Mouse (Mus musculus) gastrocnemius, postnatal 10 days (tissue): Measurements from ENCODE around the gene Trpv4. TPM values are rescaled to one million over a fixed set of nuclear protein-coding genes. Genes with fewer than 3 reads are reported as not detected.

Experiments used
- DNase-seq: peaks from one replicate; pipeline ENCODE4 v3.0.0; 2021; ENCODE audit warnings: mixed read lengths
- total RNA-seq, 2 experiments: library from RNA; stranded (reverse); gene quantifications; 2 replicates each; pipeline ENCODE4 v1.2.3; 2021

Gene Trpv4
- total RNA-seq, 2 experiments from 2014 or later: 2.1 to 2.5 TPM

DNA sequence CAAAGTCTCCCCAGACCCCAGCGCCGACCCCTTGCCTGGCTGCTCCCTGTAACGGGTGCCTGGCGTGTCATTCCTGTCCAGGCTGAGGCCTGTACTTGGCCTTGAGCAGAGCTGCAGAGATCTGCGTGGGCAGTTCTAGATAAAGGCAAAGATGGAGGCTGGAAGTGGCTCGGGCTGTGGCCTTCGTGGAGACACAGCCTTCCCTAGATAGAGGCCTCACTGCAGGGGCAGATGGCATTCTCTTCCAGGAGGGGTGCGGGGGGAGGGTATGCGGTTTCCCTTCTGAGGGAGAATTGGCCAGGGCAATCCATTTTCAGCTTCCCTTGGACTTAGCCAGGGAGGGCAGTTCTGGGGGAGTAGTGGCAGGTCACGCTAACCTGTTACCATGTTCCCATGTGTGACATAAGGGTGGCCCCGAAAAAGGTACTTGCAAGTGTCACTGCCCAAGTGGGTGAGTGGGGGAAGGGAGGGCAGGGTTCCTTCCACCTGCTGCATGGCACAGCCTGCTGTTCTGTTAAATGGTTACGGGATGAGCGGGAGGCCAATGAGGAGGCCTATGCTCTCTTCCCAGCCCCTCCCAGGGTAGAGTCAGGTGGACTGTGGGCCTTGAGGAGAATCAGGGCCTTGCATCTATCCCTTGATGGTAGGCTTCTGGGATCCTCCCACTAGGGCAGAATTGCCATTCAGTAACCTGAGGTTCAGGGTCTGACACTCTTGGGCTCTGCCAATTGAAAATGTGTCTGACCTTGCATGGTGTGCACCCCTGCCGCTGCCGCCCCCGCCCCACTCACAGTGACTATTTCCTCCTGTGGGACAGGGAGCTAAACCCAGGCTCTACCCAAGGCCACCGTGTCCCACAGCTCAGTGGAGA lies 67.9 kb downstream of the Trpv4 start:
- no peak for DNase-seq

DNA sequence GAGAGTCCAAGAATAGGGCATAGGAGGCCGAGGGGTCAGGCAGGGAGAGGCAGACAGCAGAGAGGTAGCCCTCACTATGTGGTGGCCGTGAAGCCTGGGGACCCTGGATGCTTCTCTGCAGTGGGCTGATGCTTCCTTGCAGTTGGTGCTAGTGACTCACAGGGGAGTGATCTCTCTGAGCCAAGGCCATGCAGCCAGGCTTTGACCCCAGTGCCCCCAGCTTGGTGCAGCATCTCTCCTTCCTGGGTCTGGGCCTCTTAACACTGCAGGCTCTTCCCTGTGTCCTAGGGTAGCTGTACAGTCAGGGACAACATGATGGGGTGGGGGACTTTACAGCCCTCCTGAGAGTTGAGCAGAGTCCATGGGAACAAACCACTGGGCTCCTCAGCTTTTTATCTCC lies 68.8 kb downstream of the Trpv4 start:
- DNase-seq: no peak

DNA sequence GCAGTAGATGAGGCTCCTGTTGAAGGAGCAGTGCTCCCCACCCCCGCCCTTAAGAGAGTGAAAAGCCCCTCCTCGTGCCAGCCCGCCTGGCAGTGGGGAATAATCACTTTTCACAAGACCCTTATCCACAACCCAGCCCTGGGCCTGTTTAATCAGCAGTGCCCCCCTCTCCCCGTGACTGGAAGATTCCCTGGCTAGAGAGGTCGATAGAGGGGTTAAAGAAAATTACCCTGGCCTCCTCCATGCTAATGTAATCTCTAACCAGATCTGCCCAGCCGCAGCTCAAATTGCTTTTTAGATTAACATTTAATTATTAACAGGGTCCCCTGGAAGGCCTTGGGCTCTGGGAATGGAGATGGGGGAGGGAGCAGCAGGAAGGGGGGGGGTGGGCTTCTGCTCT lies 69.2 kb downstream of the Trpv4 start:
- DNase-seq: no peak

DNA sequence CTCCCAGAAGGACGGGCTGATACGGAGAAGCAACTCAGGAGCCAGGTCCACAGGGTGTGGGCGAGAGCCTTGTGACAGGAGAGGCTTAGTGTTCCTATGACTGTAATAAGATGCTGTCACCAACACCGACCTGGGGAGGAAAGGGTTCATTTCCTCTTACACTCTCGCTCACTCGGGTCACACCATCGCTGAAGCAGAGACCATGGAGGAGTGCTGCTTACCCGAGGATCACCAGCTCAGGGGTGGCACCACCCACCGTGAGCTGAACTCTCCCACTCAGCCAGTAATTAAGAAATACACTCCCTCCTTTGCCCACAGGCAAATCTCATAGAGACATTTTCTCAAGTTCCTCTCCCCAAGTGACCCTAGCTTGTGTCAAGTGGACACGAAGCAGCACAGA lies 69.8 kb downstream of the Trpv4 start:
- DNase-seq: no peak

DNA sequence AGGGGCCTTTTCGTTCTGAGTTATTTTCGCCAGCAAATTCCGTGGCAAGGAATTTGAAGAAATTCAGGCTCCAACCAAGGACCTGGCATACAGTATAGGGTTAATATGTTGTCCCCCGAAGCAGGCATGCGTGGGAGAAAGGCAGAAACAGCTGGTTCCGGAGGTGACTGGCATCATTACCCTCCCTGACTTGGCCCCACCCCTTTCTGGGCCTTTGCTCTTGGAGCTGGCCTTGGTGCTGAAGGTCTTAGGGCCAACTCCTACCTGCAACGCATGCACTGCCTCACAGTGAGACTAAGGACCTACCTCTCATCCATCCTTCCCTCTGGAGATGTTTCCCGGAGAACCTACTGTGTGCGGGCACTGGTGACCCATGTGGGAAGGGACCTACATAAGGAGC lies 70.3 kb downstream of the Trpv4 start:
- peak; percentile 63 for DNase-seq

DNA sequence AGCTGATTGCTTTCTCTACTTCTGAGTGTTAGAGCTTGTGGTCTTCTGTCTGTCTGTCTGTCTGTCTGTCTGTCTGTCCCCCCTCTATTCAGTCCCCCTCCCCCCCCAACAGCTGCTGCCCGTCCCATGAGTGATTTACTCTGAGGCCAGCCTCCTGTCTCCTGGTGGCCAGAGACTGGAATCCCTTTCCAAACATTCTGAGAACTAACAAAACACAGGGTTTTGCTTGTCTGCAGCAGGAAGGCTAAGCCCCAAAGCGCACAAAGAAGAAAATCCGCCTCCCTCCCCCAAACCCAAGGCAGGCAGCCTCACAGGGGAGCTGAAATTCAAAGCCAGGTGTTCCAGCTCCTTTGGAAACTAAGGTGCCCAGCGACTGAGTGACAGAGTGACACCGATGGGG lies 72.5 kb downstream of the Trpv4 start:
- no peak for DNase-seq

DNA sequence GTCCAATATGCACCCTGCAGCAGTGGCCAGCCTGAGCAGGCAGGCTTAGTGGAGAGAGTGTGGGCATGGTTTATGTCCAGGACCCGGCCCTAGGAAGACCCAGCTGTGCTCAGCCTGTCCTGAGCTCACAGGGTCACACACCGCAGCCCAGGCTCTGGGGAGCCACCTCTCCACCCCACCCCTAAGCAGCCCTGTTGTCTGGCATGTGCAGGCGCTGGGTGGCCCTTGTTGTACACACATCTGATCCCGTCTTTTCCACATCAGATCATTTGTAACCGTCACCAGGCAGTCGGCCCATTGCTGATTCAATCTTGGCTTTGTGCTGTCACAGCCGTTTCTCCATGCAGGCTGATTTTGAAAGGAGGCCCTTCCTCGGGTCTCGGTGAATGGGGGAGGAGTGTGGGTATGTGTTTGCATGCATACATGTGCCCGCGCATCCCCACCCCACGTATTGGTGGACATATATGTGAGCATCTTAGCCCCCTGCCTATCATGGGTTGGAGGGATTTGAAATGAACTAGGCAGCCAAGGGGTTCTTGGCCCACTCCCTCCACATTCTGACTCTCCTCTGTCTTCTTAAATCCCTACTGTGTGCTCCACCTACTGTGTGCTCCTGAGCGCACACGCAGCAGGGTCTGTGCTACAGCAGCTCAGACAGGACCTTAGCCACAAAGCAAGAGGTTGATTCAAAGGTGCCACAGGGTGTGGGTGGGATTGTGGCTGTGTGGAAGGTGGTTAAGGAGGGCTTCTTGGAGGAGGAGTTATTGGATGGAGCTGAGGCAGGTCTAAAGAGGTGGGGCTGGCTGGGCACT lies 73.7 kb downstream of the Trpv4 start:
- DNase-seq: peak; percentile 45

DNA sequence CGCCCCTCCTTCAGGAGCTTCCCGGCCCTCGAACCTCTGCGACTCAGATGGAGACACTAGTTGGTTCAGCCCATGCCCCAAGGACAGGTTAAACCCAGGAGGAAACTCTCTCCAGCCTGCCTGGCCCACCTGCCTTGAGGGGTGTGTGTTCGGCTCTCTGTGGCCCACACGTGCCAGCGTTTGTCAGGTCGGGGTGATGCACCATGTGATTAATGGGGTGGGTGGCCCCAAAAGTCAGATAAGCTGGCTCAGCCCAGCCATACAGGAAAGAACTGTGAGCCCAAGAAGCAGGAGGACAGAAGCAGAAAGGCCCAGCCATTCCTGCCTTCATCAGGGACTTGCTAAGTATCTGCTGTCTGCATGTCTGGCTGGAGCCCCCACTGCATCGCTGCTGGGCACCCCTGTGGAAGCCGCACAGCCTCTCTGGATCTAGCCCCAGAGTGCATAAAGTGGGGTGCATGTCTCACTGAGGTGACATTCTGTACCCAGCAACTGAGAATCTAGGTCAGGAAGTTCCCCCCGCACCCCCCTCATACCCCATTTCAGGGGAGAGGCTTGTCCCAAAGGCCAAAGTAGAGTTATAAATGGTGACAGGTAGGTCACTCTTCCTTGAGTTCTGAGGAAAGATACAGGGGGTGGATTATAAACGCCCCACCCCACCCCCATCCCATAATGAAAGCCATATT lies 74.6 kb downstream of the Trpv4 start:
- DNase-seq: no peak

DNA sequence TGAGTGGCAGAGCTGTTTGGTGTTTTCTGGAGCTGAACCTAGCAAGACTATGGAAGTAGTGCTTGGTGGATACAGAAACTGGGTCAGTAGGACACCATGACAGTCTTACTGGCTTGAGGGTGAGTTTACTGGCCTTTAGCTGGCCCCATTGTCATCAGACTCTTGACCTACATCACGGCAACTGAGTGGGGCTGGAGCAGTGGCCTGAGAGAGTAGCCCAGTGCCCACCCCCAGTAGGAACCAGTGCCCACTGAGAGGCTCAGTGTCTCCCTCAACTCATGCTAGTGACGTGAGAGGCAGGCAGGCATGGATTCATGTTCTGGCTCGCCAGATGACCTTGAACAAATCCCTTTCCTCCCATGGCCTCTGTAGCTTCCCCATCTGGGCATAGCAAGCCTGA lies 75.2 kb downstream of the Trpv4 start:
- no peak for DNase-seq

DNA sequence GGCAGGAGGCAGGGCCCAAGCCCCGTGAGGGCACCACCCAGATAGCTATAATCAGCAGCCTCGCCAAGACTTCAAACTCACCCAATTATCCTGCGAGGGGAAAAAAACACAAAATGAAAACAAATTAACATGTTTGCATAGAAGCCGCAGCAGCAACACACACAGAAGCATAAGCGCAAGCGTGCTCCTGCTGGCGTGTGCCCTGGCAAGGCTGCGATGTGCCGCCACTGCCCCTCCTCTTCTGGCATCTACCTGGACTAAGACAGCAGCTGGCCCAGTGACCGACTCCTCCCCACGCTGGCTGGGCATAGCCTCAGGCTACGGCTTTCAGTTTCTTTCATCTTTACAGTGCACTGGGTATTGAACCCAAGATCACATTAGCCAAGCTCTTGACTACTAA lies 76.7 kb downstream of the Trpv4 start:
- peak; percentile 45 for DNase-seq

DNA sequence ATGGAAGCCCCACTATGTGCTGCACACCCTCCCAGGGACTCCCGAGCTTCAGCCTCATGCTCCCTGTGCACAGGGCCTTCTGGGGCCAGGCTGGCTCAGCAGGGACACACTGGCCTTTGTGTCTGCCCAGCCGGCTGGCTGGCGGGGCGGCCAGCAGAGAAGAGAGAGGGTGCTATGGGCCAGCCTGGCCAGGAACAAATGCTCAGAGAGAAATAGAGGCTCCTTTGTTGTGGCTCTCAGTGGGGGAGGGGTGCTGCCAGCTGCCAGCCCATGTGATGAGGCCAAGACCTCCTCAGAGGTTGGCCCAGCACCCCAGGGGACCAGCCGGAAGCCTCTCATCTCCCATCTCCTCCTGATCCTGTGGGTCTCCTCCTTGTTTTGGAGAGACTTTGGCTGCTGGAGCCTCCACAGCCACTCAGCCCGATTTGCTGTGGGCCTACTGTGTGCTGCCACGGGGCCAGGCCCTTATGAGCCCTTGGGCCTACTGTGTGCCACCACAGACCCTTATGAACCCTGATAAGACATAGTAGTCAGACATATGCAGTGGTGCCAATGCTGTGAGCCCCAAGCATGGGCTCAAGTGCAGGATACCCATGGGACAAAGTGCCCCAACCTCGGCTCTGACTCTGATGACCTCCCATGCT lies 78.4 kb downstream of the Trpv4 start:
- peak; percentile 35 for DNase-seq

DNA sequence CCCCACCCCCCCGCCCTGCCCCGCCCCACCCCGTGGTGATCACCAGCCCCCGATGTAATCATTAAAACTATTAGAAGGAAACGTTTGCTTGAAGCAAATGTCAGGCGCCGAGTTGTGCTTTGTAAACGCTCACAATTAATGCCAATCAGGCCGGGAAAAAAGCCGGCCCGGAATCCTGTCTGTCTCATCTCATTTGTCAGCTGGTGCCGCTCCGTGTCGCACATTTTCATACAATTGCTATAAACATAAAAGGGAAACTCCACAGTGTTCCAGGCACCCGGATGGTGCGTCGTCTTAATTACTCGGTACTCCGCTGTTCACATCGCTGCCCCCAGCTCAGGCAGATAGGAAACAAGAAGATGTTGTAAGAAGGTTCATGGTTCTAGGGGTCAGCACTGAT lies 79.9 kb downstream of the Trpv4 start:
- DNase-seq: no peak

DNA sequence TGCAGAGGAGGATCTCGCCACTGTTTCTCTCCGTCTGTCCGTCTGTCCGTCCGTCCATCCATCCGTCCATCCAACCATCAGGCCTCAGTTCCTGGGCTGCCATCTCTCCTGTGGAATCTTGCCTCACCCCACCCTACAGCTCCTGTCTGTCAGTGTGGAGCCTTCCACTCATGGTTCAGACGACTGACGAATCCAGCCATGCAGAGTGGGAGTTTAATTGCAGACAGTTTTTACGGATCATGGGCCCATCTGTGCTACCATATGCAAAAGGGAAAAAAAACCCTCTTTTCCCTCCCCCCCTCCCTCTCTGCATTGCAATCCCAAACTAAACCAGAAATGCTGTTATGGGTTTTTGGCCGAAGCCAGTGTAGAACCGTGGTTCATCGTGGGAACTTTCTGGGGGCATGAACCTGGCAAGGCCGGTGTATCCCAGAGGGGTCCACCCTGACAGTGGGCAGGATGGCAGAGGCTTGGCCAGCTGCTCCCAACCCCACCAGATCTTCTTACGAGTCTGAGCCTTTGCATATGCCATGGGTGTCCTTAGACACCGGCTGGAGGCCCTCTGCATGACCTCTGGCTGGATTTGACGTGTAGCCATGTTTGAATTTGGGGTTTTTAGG lies 82.1 kb downstream of the Trpv4 start:
- no peak for DNase-seq

DNA sequence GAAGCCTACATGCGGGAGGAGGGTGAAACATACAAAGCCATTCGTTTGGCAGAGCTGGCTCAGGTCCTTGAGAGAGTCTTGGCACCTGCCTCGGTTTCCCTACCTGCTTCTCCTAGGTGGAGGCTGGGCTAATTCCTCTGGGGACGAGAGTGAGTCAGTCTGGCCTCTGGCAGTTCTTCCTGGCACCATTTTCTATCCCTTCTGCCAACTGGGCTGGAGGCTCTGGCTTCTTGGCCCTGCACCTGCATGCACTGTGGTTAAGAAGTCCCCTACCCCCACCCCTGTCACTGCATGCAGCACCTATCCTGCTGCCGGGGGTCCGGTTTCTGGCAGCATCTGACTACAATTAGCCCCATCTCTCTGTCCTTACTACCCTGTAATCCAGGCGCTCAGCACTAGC lies 82.7 kb downstream of the Trpv4 start:
- DNase-seq: no peak

DNA sequence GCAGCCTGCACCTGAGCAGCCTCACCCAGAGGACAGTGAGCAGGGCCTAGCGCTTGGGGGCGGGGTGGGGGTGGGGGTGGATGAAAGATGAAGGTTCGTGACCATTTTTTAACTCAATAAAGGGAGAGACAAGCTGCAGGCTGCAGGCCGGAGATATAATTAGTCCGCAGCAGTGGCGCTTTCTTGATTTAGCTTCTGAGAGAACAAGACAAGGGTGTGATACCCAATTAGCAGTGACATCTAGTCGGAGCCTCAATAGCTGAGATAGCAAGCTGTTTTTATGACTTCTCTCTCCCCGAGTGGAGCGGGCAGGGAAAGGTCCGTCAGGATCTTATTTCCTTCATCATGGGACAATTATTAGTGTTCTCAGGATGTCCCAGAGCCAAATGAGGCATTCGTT lies 83.2 kb downstream of the Trpv4 start:
- DNase-seq: no peak

DNA sequence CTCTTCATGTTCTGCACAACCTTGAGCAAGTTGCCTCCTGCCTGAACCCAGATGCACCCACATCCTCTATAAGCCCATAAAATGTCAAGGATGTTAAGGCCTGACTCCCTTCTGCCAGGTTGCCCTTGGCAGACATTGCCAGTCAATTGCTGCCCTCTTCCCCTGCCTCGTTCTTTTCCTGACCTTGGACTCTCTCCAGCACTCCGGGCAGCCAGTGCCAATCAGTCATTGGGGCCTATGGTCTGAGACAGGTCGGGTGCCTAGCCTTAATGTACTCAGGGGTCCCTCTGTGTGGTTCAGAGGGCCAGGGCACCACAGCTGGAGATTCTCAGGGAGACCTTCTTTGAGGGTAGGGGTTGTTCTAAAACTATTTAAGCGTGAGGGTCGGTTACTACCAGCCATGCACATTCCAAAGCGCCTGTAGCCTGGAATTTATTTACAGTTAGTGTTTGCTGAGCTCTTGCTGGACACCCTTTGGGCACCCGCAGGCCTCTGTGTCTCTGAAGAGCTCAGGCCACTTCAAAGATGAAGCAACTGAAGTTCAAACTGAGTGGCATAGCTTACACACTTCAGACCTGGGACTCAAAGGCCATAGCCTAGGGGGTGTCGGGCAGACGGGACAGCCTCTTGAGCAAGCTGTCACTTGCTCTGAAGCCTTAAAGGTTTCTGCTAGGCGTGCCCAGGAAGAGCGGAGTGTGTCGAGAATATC lies 84.1 kb downstream of the Trpv4 start:
- DNase-seq: no peak

DNA sequence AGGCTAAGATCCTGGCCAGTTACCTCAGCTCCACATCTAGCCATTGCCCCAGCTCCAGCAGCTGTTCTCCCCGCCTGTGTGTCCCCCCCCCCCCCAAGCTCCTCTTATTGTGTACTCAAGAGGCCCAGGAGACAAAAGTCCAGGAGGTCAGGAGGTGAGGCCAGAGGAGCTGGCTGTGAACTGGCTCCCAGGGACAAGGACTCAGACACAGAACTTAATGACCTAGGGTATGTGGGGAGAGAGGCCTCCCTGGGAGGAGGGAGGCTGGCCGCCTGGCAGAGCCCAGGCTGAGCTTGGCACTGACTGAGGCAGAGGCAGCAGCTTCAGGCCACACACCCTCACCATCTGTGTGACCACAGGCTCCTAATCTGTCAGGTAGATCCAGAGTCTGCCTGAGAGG lies 85.2 kb downstream of the Trpv4 start:
- DNase-seq: no peak
